Mouse (Mus musculus) intestine, embryonic 14.5 days (tissue): ENCODE measurements around the gene Ascc3. TPM values are rescaled to one million over a fixed set of nuclear protein-coding genes. Genes with fewer than 3 reads are reported as not detected.
A peak's percentile ranks its signal among the peaks of the same experiment; 100 is the strongest.

Experiments used
- ATAC-seq: fragments of 200-750 bp; cut with Nextera tagmentation; replicated peaks from 2 replicates; pipeline ENCODE4 v1.8.0; 2017; ENCODE audit warnings: low read depth, moderate number of reproducible peaks, moderate TSS enrichment, moderate library complexity; ENCODE audit not compliant: low FRiP score, low TSS enrichment
- DNase-seq: peaks from one replicate; pipeline ENCODE4 v3.0.0-alpha.2; 2018; ENCODE audit warnings: low spot score
- H3K27ac ChIP-seq: fragments of 300-500 bp; sonication (generic); 2 replicates; pipeline ENCODE4 v1.5.1; 2014; ENCODE audit warnings: low read depth, mild to moderate bottlenecking, control low read depth
- H3K27me3 ChIP-seq: fragments of 300-500 bp; sonication (generic); replicated peaks from 2 replicates; pipeline ENCODE4 v1.6.1; 2014; ENCODE audit warnings: low read length, control low read depth; ENCODE audit not compliant: control insufficient read depth, insufficient read depth
- H3K36me3 ChIP-seq: fragments of 300-500 bp; sonication (generic); 2 replicates; pipeline ENCODE4 v1.6.1; 2014; ENCODE audit warnings: low read length, control low read depth; ENCODE audit not compliant: control insufficient read depth, insufficient read depth
- H3K4me1 ChIP-seq: fragments of 300-500 bp; sonication (generic); replicated peaks from 2 replicates; pipeline ENCODE4 v1.6.1; 2014; ENCODE audit warnings: low read length, control low read depth, mixed read lengths; ENCODE audit not compliant: control insufficient read depth, insufficient read depth
- H3K4me2 ChIP-seq: fragments of 300-500 bp; sonication (generic); 2 replicates; pipeline ENCODE4 v1.6.1; 2014; ENCODE audit warnings: low read length
- H3K4me3 ChIP-seq: fragments of 300-500 bp; sonication (generic); 2 replicates; pipeline ENCODE4 v1.5.1; 2014; ENCODE audit warnings: low read depth, low read length, control low read depth, mixed read lengths
- H3K9ac ChIP-seq: fragments of 300-500 bp; sonication (generic); 2 replicates; pipeline ENCODE4 v1.6.1; 2014; ENCODE audit warnings: mild to moderate bottlenecking, low read length
- H3K9me3 ChIP-seq: fragments of 300-500 bp; sonication (generic); 2 replicates; pipeline ENCODE4 v1.6.1; 2016; ENCODE audit warnings: low read length, control low read depth; ENCODE audit not compliant: control insufficient read depth
- WGBS: fragments of 180-500 bp; shearing (Covaris S2); extraction: QIAGEN DNeasy Blood & Tissue Kit; methylation state at CpG from one replicate; pipeline ENCODE4 v1.1.7; 2014; 5-methylcytosine and 5-hydroxymethylcytosine counted together
- polyA plus RNA-seq: library from polyadenylated mRNA; unstranded; fragments of >200 nt; fragmentation: Nextera tagmentation; extraction: Ambion mirVana; gene quantifications from 2 replicates; pipeline ENCODE4 v1.2.1, GENCODE M21; 2014

Ascc3 gene
- polyA plus RNA-seq, 1 experiment from 2014 or later, result 26.4 TPM

- no peak for DNase-seq
- 21% methylated on average over 6 of the region's 6 CpGs for WGBS
- 0 out of 2 replicates have a peak, but pooled peaks have one; percentile 47 for ATAC-seq
- Histone ChIP-seq H3K9me3 (no peaks in the 10 kb centered on the region), H3K27me3 (no peaks in the 10 kb centered on the region), H3K9ac (no peak overlapping the region), H3K4me1 (no peaks in the 10 kb centered on the region), H3K4me3 (no peak overlapping the region), H3K27ac (no peak overlapping the region), H3K4me2 (no peak overlapping the region), H3K36me3 (peaks cover 15% of the 10 kb centered on the region; the same call in 1 of the 2 replicates)
These were observed 111.7 kb downstream of the Ascc3 start for GRCm38 (mm10) chr10:50704202-50704601.

GRCm38 (mm10) chr10:50704898-50705297 lies 112.4 kb downstream of the Ascc3 start:
- Histone ChIP-seq H3K27ac (no peak overlapping the region), H3K4me2 (no peak overlapping the region), H3K27me3 (no peaks in the 10 kb centered on the region), H3K4me1 (no peaks in the 10 kb centered on the region), H3K9ac (no peak overlapping the region), H3K36me3 (peaks cover 14% of the 10 kb centered on the region; the same call in 1 of the 2 replicates), H3K4me3 (no peak overlapping the region), H3K9me3 (no peaks in the 10 kb centered on the region)
- no peak for DNase-seq
- WGBS, result 84% methylated on average over 3 of the region's 3 CpGs
- no peak for ATAC-seq

- no peak for ATAC-seq
- DNase-seq, result no peak
- 90% methylated on average over 3 of the region's 3 CpGs for WGBS
- Histone ChIP-seq H3K4me3 (no peak overlapping the region), H3K27ac (no peak overlapping the region), H3K9me3 (no peaks in the 10 kb centered on the region), H3K27me3 (no peaks in the 10 kb centered on the region), H3K4me1 (no peaks in the 10 kb centered on the region), H3K9ac (no peak overlapping the region), H3K4me2 (no peak overlapping the region), H3K36me3 (peaks cover 10% of the 10 kb centered on the region; the same call in 1 of the 2 replicates)
These were observed 118.8 kb downstream of the Ascc3 start for GRCm38 (mm10) chr10:50711286-50711685.

GRCm38 (mm10) chr10:50711765-50712164 lies 119.3 kb downstream of the Ascc3 start:
- ATAC-seq, result no peak
- no peak for DNase-seq
- 90% methylated on average over 1 of the region's 1 CpGs for WGBS
- Histone ChIP-seq H3K9me3 (no peaks in the 10 kb centered on the region), H3K27ac (no peak overlapping the region), H3K4me2 (no peak overlapping the region), H3K4me1 (no peaks in the 10 kb centered on the region), H3K9ac (no peak overlapping the region), H3K4me3 (no peak overlapping the region), H3K27me3 (no peaks in the 10 kb centered on the region), H3K36me3 (peaks cover 10% of the 10 kb centered on the region; the same call in 1 of the 2 replicates)

- DNase-seq, result no peak
- no peak overlapping the region for H3K9ac ChIP-seq
- no peaks in the 10 kb centered on the region for H3K27me3 ChIP-seq
- no peak overlapping the region for H3K4me2 ChIP-seq
- H3K36me3 ChIP-seq, result peaks cover 18% of the 10 kb centered on the region; the same call in 1 of the 2 replicates
- no peaks in the 10 kb centered on the region for H3K9me3 ChIP-seq
- ATAC-seq, result no peak
- no peaks in the 10 kb centered on the region for H3K4me1 ChIP-seq
- no peak overlapping the region for H3K4me3 ChIP-seq
- H3K27ac ChIP-seq, result no peak overlapping the region
These were observed 141.0 kb downstream of the Ascc3 start for GRCm38 (mm10) chr10:50733459-50733858.

- Histone ChIP-seq H3K27ac (no peak overlapping the region), H3K9me3 (no peaks in the 10 kb centered on the region), H3K36me3 (peaks cover 2% of the 10 kb centered on the region; the same call in 1 of the 2 replicates), H3K27me3 (no peaks in the 10 kb centered on the region), H3K4me1 (no peaks in the 10 kb centered on the region), H3K4me2 (no peak overlapping the region), H3K4me3 (no peak overlapping the region), H3K9ac (no peak overlapping the region)
- DNase-seq (no peak), ATAC-seq (no peak)
- WGBS, result 82% methylated on average over 2 of the region's 2 CpGs
These were observed 169.6 kb downstream of the Ascc3 start for GRCm38 (mm10) chr10:50762069-50762468.

GRCm38 (mm10) chr10:50762984-50763383 lies 170.5 kb downstream of the Ascc3 start:
- H3K4me2 ChIP-seq, result no peak overlapping the region
- ATAC-seq (no peak), DNase-seq (no peak)
- H3K4me3 ChIP-seq, result no peak overlapping the region
- no peaks in the 10 kb centered on the region for H3K27me3 ChIP-seq
- H3K4me1 ChIP-seq, result no peaks in the 10 kb centered on the region
- no peak overlapping the region for H3K27ac ChIP-seq
- no peaks in the 10 kb centered on the region for H3K9me3 ChIP-seq
- WGBS, result 76% methylated on average over 2 of the region's 2 CpGs
- H3K9ac ChIP-seq, result no peak overlapping the region
- H3K36me3 ChIP-seq, result peaks cover 5% of the 10 kb centered on the region; the same call in 1 of the 2 replicates

- no peaks in the 10 kb centered on the region for H3K9me3 ChIP-seq
- no peak overlapping the region for H3K4me3 ChIP-seq
- no peaks in the 10 kb centered on the region for H3K4me1 ChIP-seq
- no peak overlapping the region for H3K9ac ChIP-seq
- H3K27me3 ChIP-seq, result no peaks in the 10 kb centered on the region
- peaks cover 5% of the 10 kb centered on the region; the same call in 1 of the 2 replicates for H3K36me3 ChIP-seq
- no peak for ATAC-seq
- no peak overlapping the region for H3K4me2 ChIP-seq
- no peak overlapping the region for H3K27ac ChIP-seq
- WGBS, result 59% methylated on average over 7 of the region's 7 CpGs
- no peak for DNase-seq
These were observed 171.2 kb downstream of the Ascc3 start for GRCm38 (mm10) chr10:50763457-50764310.

GRCm38 (mm10) chr10:50772811-50773210 lies 180.3 kb downstream of the Ascc3 start:
- Histone ChIP-seq H3K4me1 (no peaks in the 10 kb centered on the region), H3K36me3 (no peaks in the 10 kb centered on the region), H3K27ac (no peak overlapping the region), H3K27me3 (no peaks in the 10 kb centered on the region), H3K4me3 (no peak overlapping the region), H3K9ac (no peak overlapping the region), H3K9me3 (no peaks in the 10 kb centered on the region), H3K4me2 (no peak overlapping the region)
- ATAC-seq (no peak), DNase-seq (no peak)
- 76% methylated on average over 2 of the region's 2 CpGs for WGBS
